Mouse (Mus musculus): ENCODE measurements at regions not wholly inside any gene's neighbourhood (a gene's known extent, or its start where the extent isn't known, plus 50 kb on each side); places are given as distances from the start of the nearest gene placed in this dataset.

- no peak overlapping the region for H3K4me3 ChIP-seq (ENCODE audit: low read depth, low read length)
- WGBS: 66% methylated on average over 9 of the region's 9 CpGs
- no peak overlapping the region for H3K9ac ChIP-seq (replicated peaks; ENCODE audit: low read depth)
- no peak overlapping the region for H3K4me2 ChIP-seq (replicated peaks; ENCODE audit: low read depth, low read length)
- H3K27me3 ChIP-seq (replicated peaks; ENCODE audit: insufficient read depth, low read length): no peaks in the 10 kb centered on the region
- no peaks in the 10 kb centered on the region for H3K4me1 ChIP-seq (ENCODE audit: insufficient read depth, low read depth, low read length)
- no peaks in the 10 kb centered on the region for H3K36me3 ChIP-seq (ENCODE audit: insufficient read depth, low read length)
- no peak for DNase-seq (ENCODE audit: low spot score)
- H3K27ac ChIP-seq (ENCODE audit: low read length): no peak overlapping the region
- ATAC-seq: no peak
- H3K9me3 ChIP-seq (ENCODE audit: low read length): no peaks in the 10 kb centered on the region
- TF ChIP-seq EP300 (IDR thresholded peaks at IDR 0.05) (no peak), CTCF (IDR thresholded peaks at IDR 0.05) (no peak)
These were observed 85.9 kb downstream of the Kbtbd8 start for GRCm38 (mm10) chr6:95202978-95203377.

GRCm38 (mm10) chr6:95204231-95204630 is 87.2 kb downstream of the Kbtbd8 start:
- H3K27me3 ChIP-seq (replicated peaks; ENCODE audit: insufficient read depth, low read length): no peaks in the 10 kb centered on the region
- no peaks in the 10 kb centered on the region for H3K36me3 ChIP-seq (ENCODE audit: insufficient read depth, low read length)
- H3K4me3 ChIP-seq (ENCODE audit: low read depth, low read length): no peak overlapping the region
- H3K4me1 ChIP-seq (ENCODE audit: insufficient read depth, low read depth, low read length): no peaks in the 10 kb centered on the region
- DNase-seq (ENCODE audit: low spot score) (peak; percentile 40), ATAC-seq (no peak)
- H3K27ac ChIP-seq (ENCODE audit: low read length): no peak overlapping the region
- TF ChIP-seq CTCF (IDR thresholded peaks at IDR 0.05) (no peak), EP300 (IDR thresholded peaks at IDR 0.05) (no peak)
- no peaks in the 10 kb centered on the region for H3K9me3 ChIP-seq (ENCODE audit: low read length)
- H3K4me2 ChIP-seq (replicated peaks; ENCODE audit: low read depth, low read length): no peak overlapping the region
- 27% methylated on average over 3 of the region's 3 CpGs for WGBS
- H3K9ac ChIP-seq (replicated peaks; ENCODE audit: low read depth): no peak overlapping the region

GRCm38 (mm10) chr6:95207063-95207462 is 90.0 kb downstream of the Kbtbd8 start:
- Histone ChIP-seq H3K4me3 (ENCODE audit: low read depth, low read length) (no peak overlapping the region), H3K4me2 (replicated peaks; ENCODE audit: low read depth, low read length) (no peak overlapping the region), H3K27ac (ENCODE audit: low read length) (no peak overlapping the region), H3K9me3 (ENCODE audit: low read length) (no peaks in the 10 kb centered on the region), H3K9ac (replicated peaks; ENCODE audit: low read depth) (no peak overlapping the region), H3K36me3 (ENCODE audit: insufficient read depth, low read length) (no peaks in the 10 kb centered on the region), H3K4me1 (ENCODE audit: insufficient read depth, low read depth, low read length) (no peaks in the 10 kb centered on the region), H3K27me3 (replicated peaks; ENCODE audit: insufficient read depth, low read length) (no peaks in the 10 kb centered on the region)
- no peak for ATAC-seq
- TF ChIP-seq EP300 (IDR thresholded peaks at IDR 0.05) (no peak), CTCF (IDR thresholded peaks at IDR 0.05) (peak; percentile 69)
- DNase-seq (ENCODE audit: low spot score): peak; percentile 13
- WGBS: 37% methylated on average over 2 of the region's 2 CpGs

- no peaks in the 10 kb centered on the region for H3K36me3 ChIP-seq (ENCODE audit: insufficient read depth, low read length)
- no peaks in the 10 kb centered on the region for H3K27me3 ChIP-seq (replicated peaks; ENCODE audit: insufficient read depth, low read length)
- DNase-seq (ENCODE audit: low spot score): peak; percentile 32
- TF ChIP-seq CTCF (IDR thresholded peaks at IDR 0.05) (peak; percentile 58), EP300 (IDR thresholded peaks at IDR 0.05) (no peak)
- no peak overlapping the region for H3K9ac ChIP-seq (replicated peaks; ENCODE audit: low read depth)
- H3K27ac ChIP-seq (ENCODE audit: low read length): no peak overlapping the region
- no peaks in the 10 kb centered on the region for H3K9me3 ChIP-seq (ENCODE audit: low read length)
- no peak for ATAC-seq
- no peak overlapping the region for H3K4me2 ChIP-seq (replicated peaks; ENCODE audit: low read depth, low read length)
- no peak overlapping the region for H3K4me3 ChIP-seq (ENCODE audit: low read depth, low read length)
- WGBS: 34% methylated on average over 6 of the region's 6 CpGs
- no peaks in the 10 kb centered on the region for H3K4me1 ChIP-seq (ENCODE audit: insufficient read depth, low read depth, low read length)
These were observed 100.4 kb downstream of the Kbtbd8 start for GRCm38 (mm10) chr6:95217431-95217830.

GRCm38 (mm10) chr6:95218830-95219229 is 101.8 kb downstream of the Kbtbd8 start:
- WGBS: 54% methylated on average over 3 of the region's 3 CpGs
- Histone ChIP-seq H3K27ac (ENCODE audit: low read length) (no peak overlapping the region), H3K36me3 (ENCODE audit: insufficient read depth, low read length) (no peaks in the 10 kb centered on the region), H3K9ac (replicated peaks; ENCODE audit: low read depth) (no peak overlapping the region), H3K4me3 (ENCODE audit: low read depth, low read length) (no peak overlapping the region), H3K4me1 (ENCODE audit: insufficient read depth, low read depth, low read length) (no peaks in the 10 kb centered on the region), H3K27me3 (replicated peaks; ENCODE audit: insufficient read depth, low read length) (no peaks in the 10 kb centered on the region), H3K9me3 (ENCODE audit: low read length) (no peaks in the 10 kb centered on the region), H3K4me2 (replicated peaks; ENCODE audit: low read depth, low read length) (no peak overlapping the region)
- ATAC-seq: no peak
- no peak for DNase-seq (ENCODE audit: low spot score)
- no peak for TF ChIP-seq CTCF (IDR thresholded peaks at IDR 0.05)

GRCm38 (mm10) chr6:95223537-95223936 is 98.4 kb upstream of the Gm10234 start:
- Histone ChIP-seq H3K27me3 (replicated peaks; ENCODE audit: insufficient read depth, low read length) (no peaks in the 10 kb centered on the region), H3K9me3 (ENCODE audit: low read length) (no peaks in the 10 kb centered on the region), H3K4me1 (ENCODE audit: insufficient read depth, low read depth, low read length) (no peaks in the 10 kb centered on the region), H3K36me3 (ENCODE audit: insufficient read depth, low read length) (no peaks in the 10 kb centered on the region), H3K27ac (ENCODE audit: low read length) (no peak overlapping the region), H3K9ac (replicated peaks; ENCODE audit: low read depth) (no peak overlapping the region), H3K4me3 (ENCODE audit: low read depth, low read length) (no peak overlapping the region), H3K4me2 (replicated peaks; ENCODE audit: low read depth, low read length) (no peak overlapping the region)
- TF ChIP-seq CTCF (IDR thresholded peaks at IDR 0.05) (peak; percentile 99), EP300 (IDR thresholded peaks at IDR 0.05) (no peak)
- DNase-seq (ENCODE audit: low spot score) (peak; percentile 77), ATAC-seq (peak; percentile 57)
- 17% methylated on average over 7 of the region's 7 CpGs for WGBS

GRCm38 (mm10) chr6:95229885-95230284 is 92.0 kb upstream of the Gm10234 start:
- no peak overlapping the region for H3K9ac ChIP-seq (replicated peaks; ENCODE audit: low read depth)
- no peaks in the 10 kb centered on the region for H3K36me3 ChIP-seq (ENCODE audit: insufficient read depth, low read length)
- H3K27ac ChIP-seq (ENCODE audit: low read length): no peak overlapping the region
- H3K9me3 ChIP-seq (ENCODE audit: low read length): no peaks in the 10 kb centered on the region
- no peaks in the 10 kb centered on the region for H3K27me3 ChIP-seq (replicated peaks; ENCODE audit: insufficient read depth, low read length)
- 70% methylated on average over 8 of the region's 8 CpGs for WGBS
- no peak overlapping the region for H3K4me2 ChIP-seq (replicated peaks; ENCODE audit: low read depth, low read length)
- no peak for DNase-seq (ENCODE audit: low spot score)
- no peak for ATAC-seq
- H3K4me1 ChIP-seq (ENCODE audit: insufficient read depth, low read depth, low read length): no peaks in the 10 kb centered on the region
- TF ChIP-seq EP300 (IDR thresholded peaks at IDR 0.05): no peak
- TF ChIP-seq CTCF (IDR thresholded peaks at IDR 0.05): no peak
- H3K4me3 ChIP-seq (ENCODE audit: low read depth, low read length): no peak overlapping the region
